Comparison of ENCODE assay signal across 8 mouse cellular contexts in the genomic region with DNA sequence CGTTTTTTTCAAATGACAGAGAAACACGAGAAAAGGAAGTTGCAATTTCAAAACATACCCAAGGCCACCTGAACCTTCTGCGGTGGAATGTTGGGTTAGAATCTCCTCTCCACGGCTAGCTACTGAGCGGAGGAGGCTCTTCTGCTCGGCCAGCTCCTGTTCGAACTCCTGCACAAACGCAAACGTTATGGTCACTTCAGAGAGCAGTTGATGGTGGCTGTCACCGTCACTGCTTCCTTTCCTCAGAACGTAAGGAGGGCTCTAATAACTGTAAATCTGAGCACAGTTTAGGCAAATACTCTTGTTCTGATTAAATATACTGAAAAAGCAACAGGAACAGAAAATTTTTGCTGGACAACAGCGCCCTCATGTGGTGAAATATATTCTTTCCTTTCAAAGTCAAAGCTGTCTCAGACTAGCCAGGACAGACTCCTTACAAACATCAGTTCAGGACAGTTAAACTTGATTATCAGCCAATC.
DNase-seq lines count a peak whose midpoint lies in the region; ATAC-seq and TF ChIP-seq lines count a peak whose summit lies in the region.

No protein-coding gene starts in this region.

- DNase-seq in liver (peak; percentile 17), R1 (ENCODE audit: low read depth, low spot score) (peak; percentile 68)
- DNase-seq in liver, embryonic 11.5 days (ENCODE audit: low spot score): no peak
- peak; percentile 72 for DNase-seq in embryo, embryonic 9.5 days (ENCODE audit: extremely low spot score)
- DNase-seq in hindlimb bud, embryonic 11.5 days (ENCODE audit: extremely low spot score, low read depth, low spot score): peak; percentile 77
- peak; percentile 53 for DNase-seq in liver, postnatal 0 days
- DNase-seq in ovary, postnatal 14 days (ENCODE audit: low spot score): peak; percentile 80
- DNase-seq in yolk sac, embryonic 10.5 days (ENCODE audit: low spot score): no peak

- ATAC-seq in liver, embryonic 11.5 days (replicated peaks; ENCODE audit: low FRiP score): no peak
- no peak for ATAC-seq in liver, postnatal 0 days

- H3K9me3 ChIP-seq in liver, embryonic 11.5 days (ENCODE audit: control insufficient read depth, low read length): no peaks in the 10 kb centered on the region
- H3K9me3 ChIP-seq in liver, postnatal 0 days (ENCODE audit: low read length): no peaks in the 10 kb centered on the region

- peaks cover 4% of the 10 kb centered on the region for H3K4me1 ChIP-seq in liver, embryonic 11.5 days (replicated peaks; ENCODE audit: control insufficient read depth, insufficient read depth, low read length)
- no peaks in the 10 kb centered on the region; the same call in 1 of the 2 replicates for H3K4me1 ChIP-seq in liver, postnatal 0 days (ENCODE audit: insufficient read depth)

- peak; percentile 71 for TF ChIP-seq CTCF in liver, postnatal 0 days (IDR thresholded peaks at IDR 0.05; ENCODE audit: low read depth)

- H3K9ac ChIP-seq in liver, embryonic 11.5 days (ENCODE audit: low read depth, low read length): no peak overlapping the region
- no peak overlapping the region for H3K9ac ChIP-seq in liver, postnatal 0 days (replicated peaks)

- no peaks in the 10 kb centered on the region for H3K27me3 ChIP-seq in liver, embryonic 11.5 days (replicated peaks; ENCODE audit: control insufficient read depth, insufficient read depth, low read length)
- H3K27me3 ChIP-seq in liver, postnatal 0 days (ENCODE audit: insufficient read depth, low read length): no peaks in the 10 kb centered on the region

- H3K27ac ChIP-seq in liver, embryonic 11.5 days (ENCODE audit: low read depth, low read length): no peak overlapping the region
- H3K27ac ChIP-seq in liver, postnatal 0 days (ENCODE audit: low read depth): peak overlapping the region; percentile 67

- no peak for TF ChIP-seq EP300 in liver, postnatal 0 days (IDR thresholded peaks at IDR 0.05; ENCODE audit: low read depth)

- H3K4me2 ChIP-seq in liver, embryonic 11.5 days: no peak overlapping the region
- no peak overlapping the region for H3K4me2 ChIP-seq in liver, postnatal 0 days (ENCODE audit: low read depth, low read length)

- H3K36me3 ChIP-seq in liver, embryonic 11.5 days (ENCODE audit: control insufficient read depth, insufficient read depth, low read length): no peaks in the 10 kb centered on the region
- peaks cover 20% of the 10 kb centered on the region for H3K36me3 ChIP-seq in liver, postnatal 0 days (replicated peaks; ENCODE audit: insufficient read depth, low read length)

- WGBS in liver, embryonic 11.5 days: 52% methylated on average over 12 of the region's 12 CpGs
- 50% methylated on average over 12 of the region's 12 CpGs for WGBS in liver, postnatal 0 days (ENCODE audit: insufficient replicate concordance)

- no peak overlapping the region for H3K4me3 ChIP-seq in liver, embryonic 11.5 days (ENCODE audit: low read depth, low read length)
- no peak overlapping the region for H3K4me3 ChIP-seq in liver, postnatal 0 days (ENCODE audit: low read depth, low read length)

Comparison
In these comparisons a context has a peak if more than half of its experiments do, and no peak if none do; other contexts are left out.
1. DNase-seq: peak in liver (single experiment), R1 (single experiment), embryo, embryonic 9.5 days (single experiment), hindlimb bud, embryonic 11.5 days (single experiment), liver, postnatal 0 days (single experiment) and ovary, postnatal 14 days (single experiment); none in liver, embryonic 11.5 days (single experiment) and yolk sac, embryonic 10.5 days (single experiment).